Mouse (Mus musculus): ENCODE results near the gene Rab3b. TPM values are rescaled to one million over a fixed set of nuclear protein-coding genes. Genes with fewer than 3 reads are reported as not detected.
A peak's percentile ranks its signal among the peaks of the same experiment; 100 is the strongest.

Gene Rab3b
- polyA plus RNA-seq, 2 experiments, result 1.3 to 2.2 TPM

DNA sequence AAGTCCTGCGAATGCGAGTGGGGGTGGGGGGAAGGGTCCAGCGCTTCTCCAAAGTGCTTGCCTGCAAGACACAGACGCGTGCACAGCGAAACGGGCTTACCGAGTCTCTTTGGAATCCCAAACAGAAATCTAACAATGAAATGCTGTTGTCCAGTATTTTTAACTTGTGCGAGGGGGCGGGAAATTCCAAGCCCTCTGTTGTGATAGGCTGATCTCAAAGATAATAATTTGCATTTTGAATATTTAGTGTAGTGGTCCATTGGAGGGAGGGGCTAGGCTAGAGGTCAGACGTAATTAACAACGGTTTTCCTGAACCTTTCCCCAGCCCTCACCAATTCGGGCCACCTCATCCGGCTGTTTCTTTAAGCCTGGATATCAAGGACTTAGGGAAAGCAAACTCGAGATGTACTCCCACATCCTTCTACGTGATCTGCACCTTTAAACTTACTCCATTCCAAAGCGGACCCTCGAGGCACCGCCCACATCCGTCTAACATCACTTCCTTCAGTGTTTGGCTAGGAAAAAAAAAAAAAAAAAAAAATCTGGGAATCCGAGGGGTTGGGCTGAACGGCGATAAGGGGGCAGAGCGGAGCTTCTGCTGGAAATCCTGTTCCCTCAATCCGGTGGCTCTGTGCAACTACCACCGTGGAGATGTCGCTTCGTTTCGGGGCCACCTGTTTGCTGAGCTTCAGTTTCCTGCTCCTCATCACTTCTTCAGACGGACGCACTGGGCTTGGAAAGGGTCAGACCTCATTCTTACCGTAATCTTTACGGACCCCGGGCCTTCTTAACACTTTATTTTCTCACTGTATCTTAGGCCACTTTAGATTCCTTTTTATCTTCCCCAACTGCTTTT is 44.5 kb upstream of the Rab3b start, which contains the start of gene Txndc12:
Gene Txndc12 (plus strand): TSS at position 487 of the 856 bp plus-strand sequence.
- Histone ChIP-seq H3K9ac (replicated peaks) (peak within 1 kb of the TSS; percentile 90), H3K27me3 (ENCODE audit: control insufficient read depth, insufficient read depth, low read length) (no peaks in the 10 kb centered on the region), H3K4me3 (ENCODE audit: insufficient read depth in 1 of 2, low read depth in 2 of 2, low read length in 2 of 2) (peak within 1 kb of the TSS; percentile 98 to 99), H3K4me2 (ENCODE audit: low read depth) (peak within 1 kb of the TSS; percentile 94), H3K36me3 (replicated peaks; ENCODE audit: control insufficient read depth, insufficient read depth, low read depth) (peaks cover 4% of the 10 kb centered on the region; the same call in 1 of the 2 replicates), H3K4me1 (replicated peaks; ENCODE audit: control insufficient read depth in 2 of 2, insufficient read depth in 2 of 2, low read length in 1 of 2) (peaks cover 7 to 15% of the 10 kb centered on the region in 2 experiments), H3K9me3 (ENCODE audit: control insufficient read depth, low read length) (no peaks in the 10 kb centered on the region), H3K27ac (peak within 1 kb of the TSS; percentile 89)
- DNase-seq (ENCODE audit: low read depth in 3 of 3, low spot score in 3 of 3) (peak; percentile 63 to 74 (median 68)), ATAC-seq (ENCODE audit: insufficient read depth) (peak; percentile 52)
- no peak for TF ChIP-seq CTCF (IDR thresholded peaks at IDR 0.05; ENCODE audit: low read depth)
- peak; percentile 2; the same call in 1 of the 2 replicates for TF ChIP-seq EP300 (IDR thresholded peaks at IDR 0.05; ENCODE audit: low read depth)
- under 1% methylated on average over 34 of the region's 34 CpGs for WGBS (ENCODE audit: insufficient replicate concordance)

DNA sequence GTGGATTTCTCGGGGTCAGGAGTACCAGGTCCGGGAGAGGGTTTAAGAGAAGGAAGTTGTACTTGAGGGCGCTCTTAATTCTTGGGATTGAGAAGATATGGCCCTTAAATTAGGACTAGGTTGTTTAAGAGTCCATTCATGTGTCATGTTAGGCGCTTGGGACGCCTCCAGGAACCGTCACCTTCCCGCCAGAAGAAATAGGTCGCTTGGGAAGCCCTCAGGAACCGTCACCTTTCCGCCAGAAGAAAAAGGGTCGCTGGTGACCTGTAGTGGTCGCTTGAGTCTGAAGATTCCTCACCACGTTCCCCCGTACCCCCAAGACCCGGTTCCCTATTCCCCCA is 43.9 kb upstream of the Rab3b start:
- Histone ChIP-seq H3K36me3 (replicated peaks; ENCODE audit: control insufficient read depth, insufficient read depth, low read depth) (peaks cover 3% of the 10 kb centered on the region; the same call in 1 of the 2 replicates), H3K4me2 (ENCODE audit: low read depth) (peak overlapping the region; percentile 94), H3K9me3 (ENCODE audit: control insufficient read depth, low read length) (no peaks in the 10 kb centered on the region), H3K4me1 (replicated peaks; ENCODE audit: control insufficient read depth in 2 of 2, insufficient read depth in 2 of 2, low read length in 1 of 2) (peaks cover 7 to 15% of the 10 kb centered on the region in 2 experiments), H3K4me3 (ENCODE audit: insufficient read depth in 1 of 2, low read depth in 2 of 2, low read length in 2 of 2) (peak overlapping the region; percentile 85 to 98), H3K9ac (replicated peaks) (peak overlapping the region; percentile 79), H3K27me3 (ENCODE audit: control insufficient read depth, insufficient read depth, low read length) (no peaks in the 10 kb centered on the region), H3K27ac (no peak overlapping the region; the same call in none of the 2 replicates)
- ATAC-seq (ENCODE audit: insufficient read depth) (no peak), DNase-seq (ENCODE audit: low read depth in 3 of 3, low spot score in 3 of 3) (no peak)
- WGBS (ENCODE audit: insufficient replicate concordance), result 2% methylated on average over 15 of the region's 15 CpGs
- no peak for TF ChIP-seq EP300 (IDR thresholded peaks at IDR 0.05; ENCODE audit: low read depth)
- no peak for TF ChIP-seq CTCF (IDR thresholded peaks at IDR 0.05; ENCODE audit: low read depth)

DNA sequence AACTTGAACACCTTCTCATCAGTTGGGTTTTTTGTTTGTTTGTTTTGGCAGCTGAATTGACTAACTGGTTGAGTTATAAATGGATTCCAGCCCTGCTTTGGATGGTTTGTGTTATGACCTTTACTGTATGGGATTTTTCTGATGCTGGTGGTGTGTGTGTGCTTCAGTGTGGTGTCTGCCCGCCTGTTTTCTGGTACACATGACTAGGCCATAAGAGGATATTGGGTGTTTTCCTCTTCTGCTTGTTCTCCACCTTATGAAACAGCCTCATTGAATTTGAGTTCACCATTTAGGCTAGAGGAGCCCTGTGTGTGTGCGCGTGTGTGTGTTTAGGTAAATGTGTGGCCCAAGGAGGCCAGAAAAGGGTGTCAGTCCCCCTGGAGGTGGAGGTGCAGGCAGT is 43.4 kb upstream of the Rab3b start:
- DNase-seq (ENCODE audit: low read depth in 3 of 3, low spot score in 3 of 3) (no peak), ATAC-seq (ENCODE audit: insufficient read depth) (no peak)
- Histone ChIP-seq H3K4me3 (ENCODE audit: insufficient read depth in 1 of 2, low read depth in 2 of 2, low read length in 2 of 2) (peak overlapping the region; percentile 85 to 98), H3K9ac (replicated peaks) (peak overlapping the region; percentile 79), H3K4me1 (replicated peaks; ENCODE audit: control insufficient read depth in 2 of 2, insufficient read depth in 2 of 2, low read length in 1 of 2) (peaks cover 7 to 15% of the 10 kb centered on the region in 2 experiments), H3K4me2 (ENCODE audit: low read depth) (peak overlapping the region; percentile 94), H3K27ac (no peak overlapping the region), H3K27me3 (ENCODE audit: control insufficient read depth, insufficient read depth, low read length) (no peaks in the 10 kb centered on the region), H3K36me3 (replicated peaks; ENCODE audit: control insufficient read depth, insufficient read depth, low read depth) (no peaks in the 10 kb centered on the region), H3K9me3 (ENCODE audit: control insufficient read depth, low read length) (no peaks in the 10 kb centered on the region)
- TF ChIP-seq EP300 (IDR thresholded peaks at IDR 0.05; ENCODE audit: low read depth), result no peak
- TF ChIP-seq CTCF (IDR thresholded peaks at IDR 0.05; ENCODE audit: low read depth), result no peak
- 57% methylated on average over 3 of the region's 3 CpGs for WGBS (ENCODE audit: insufficient replicate concordance)

DNA sequence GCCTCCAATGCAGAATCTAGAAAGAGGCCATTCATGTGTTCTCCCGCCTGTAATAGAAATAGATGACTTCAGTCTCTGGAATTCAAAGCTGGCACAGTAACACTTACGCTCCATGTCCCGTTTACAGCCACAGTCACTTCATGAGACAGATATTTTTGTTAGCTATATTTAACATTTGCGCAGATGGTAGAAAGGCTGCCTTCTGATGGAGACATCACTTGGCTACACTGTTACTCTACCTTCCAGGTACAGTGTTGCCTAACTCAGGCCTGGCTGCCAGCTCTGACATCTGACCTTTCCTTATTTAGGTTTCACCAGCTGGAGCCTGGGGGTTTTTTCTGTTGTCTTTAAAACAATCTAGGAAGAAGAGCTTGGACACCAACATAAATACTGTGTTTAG is 40.8 kb upstream of the Rab3b start:
- DNase-seq (ENCODE audit: low read depth in 3 of 3, low spot score in 3 of 3) (no peak), ATAC-seq (ENCODE audit: insufficient read depth) (no peak)
- 75% methylated on average over 4 of the region's 4 CpGs for WGBS (ENCODE audit: insufficient replicate concordance)
- Histone ChIP-seq H3K27me3 (ENCODE audit: control insufficient read depth, insufficient read depth, low read length) (no peaks in the 10 kb centered on the region), H3K36me3 (replicated peaks; ENCODE audit: control insufficient read depth, insufficient read depth, low read depth) (no peaks in the 10 kb centered on the region), H3K27ac (no peak overlapping the region), H3K4me1 (replicated peaks; ENCODE audit: control insufficient read depth in 2 of 2, insufficient read depth in 2 of 2, low read length in 1 of 2) (peaks cover 0 to 11% of the 10 kb centered on the region in 2 experiments; a peak in 2 of 4 replicates), H3K9me3 (ENCODE audit: control insufficient read depth, low read length) (no peaks in the 10 kb centered on the region), H3K4me2 (ENCODE audit: low read depth) (no peak overlapping the region), H3K9ac (replicated peaks) (no peak overlapping the region), H3K4me3 (ENCODE audit: insufficient read depth in 1 of 2, low read depth in 2 of 2, low read length in 2 of 2) (no peak overlapping the region)
- TF ChIP-seq CTCF (IDR thresholded peaks at IDR 0.05; ENCODE audit: low read depth) (no peak), EP300 (IDR thresholded peaks at IDR 0.05; ENCODE audit: low read depth) (no peak)

DNA sequence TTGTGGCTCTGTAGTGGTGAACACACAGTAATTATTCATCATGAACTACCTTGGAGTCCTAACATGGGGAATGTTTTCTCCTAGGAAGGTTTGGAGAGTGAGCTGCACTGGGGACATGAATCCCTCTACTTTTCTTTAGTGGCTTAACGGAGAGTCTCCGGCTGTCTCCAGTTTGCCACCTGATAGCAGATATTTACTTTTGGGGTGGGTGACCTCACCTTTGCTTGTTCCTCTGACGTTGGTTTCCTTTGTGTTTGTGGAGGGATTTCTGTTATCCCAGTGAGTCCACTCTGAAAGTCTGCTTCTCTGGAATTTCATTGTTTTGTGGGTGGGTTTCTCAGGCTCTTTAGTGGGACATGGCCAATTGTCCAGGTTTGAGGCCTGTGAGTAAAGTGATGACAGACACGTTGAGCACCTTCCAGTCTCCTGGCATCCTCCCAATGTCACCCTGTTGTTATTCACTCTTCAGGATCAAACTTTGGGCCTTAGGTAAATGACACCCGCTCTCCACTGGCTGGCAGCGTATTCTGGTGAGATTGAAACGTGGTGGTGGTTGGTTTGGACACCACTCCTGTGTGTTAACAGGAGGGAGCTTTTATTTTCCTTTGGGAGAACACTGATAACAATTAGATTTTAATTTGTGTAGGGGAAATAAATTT is 36.8 kb upstream of the Rab3b start:
- H3K9me3 ChIP-seq (ENCODE audit: control insufficient read depth, low read length), result no peaks in the 10 kb centered on the region
- H3K36me3 ChIP-seq (replicated peaks; ENCODE audit: control insufficient read depth, insufficient read depth, low read depth), result no peaks in the 10 kb centered on the region
- ATAC-seq (ENCODE audit: insufficient read depth) (no peak), DNase-seq (ENCODE audit: low read depth in 3 of 3, low spot score in 3 of 3) (no peak)
- TF ChIP-seq EP300 (IDR thresholded peaks at IDR 0.05; ENCODE audit: low read depth) (no peak), CTCF (IDR thresholded peaks at IDR 0.05; ENCODE audit: low read depth) (no peak)
- no peaks in the 10 kb centered on the region for H3K27me3 ChIP-seq (ENCODE audit: control insufficient read depth, insufficient read depth, low read length)
- no peak overlapping the region for H3K4me3 ChIP-seq (ENCODE audit: insufficient read depth in 1 of 2, low read depth in 2 of 2, low read length in 2 of 2)
- no peak overlapping the region for H3K27ac ChIP-seq
- H3K4me2 ChIP-seq (ENCODE audit: low read depth), result no peak overlapping the region
- H3K9ac ChIP-seq (replicated peaks), result no peak overlapping the region
- 68% methylated on average over 7 of the region's 7 CpGs for WGBS (ENCODE audit: insufficient replicate concordance)
- H3K4me1 ChIP-seq (replicated peaks; ENCODE audit: control insufficient read depth in 2 of 2, insufficient read depth in 2 of 2, low read length in 1 of 2), result peaks cover 1 to 7% of the 10 kb centered on the region in 2 experiments

Measured in liver, embryonic 14.5 days (tissue).